10 mouse cellular contexts compared by ENCODE assay signal in genomic region chr11:83230966-83231365, GRCm38 (mm10). TPM values are rescaled to one million over a fixed set of nuclear protein-coding genes. Genes with fewer than 3 reads are reported as not detected.
DNase-seq lines count a peak whose midpoint lies in the region; TF ChIP-seq lines count a peak whose summit lies in the region.
"Had no signal": no experiment of that assay in that cellular context is flagged by ENCODE, and none has a peak within 500 bp of the region (broad histone marks: within the 10 kb centered on the region; RNA-seq: fewer than 3 reads in every experiment).

No protein-coding gene starts in this region.

- intact Hi-C loops in gastrocnemius, postnatal 36 days (cut with DNase I): no loop called here

- H3K27ac ChIP-seq in layer of hippocampus, adult 2 months: no peak overlapping the region
- H3K27ac ChIP-seq: hindbrain, embryonic 14.5 days; lung, embryonic 15.5 days had no signal

- TF ChIP-seq CTCF in layer of hippocampus, adult 2 months (conservative IDR thresholded peaks at IDR 0.05): peak; percentile 67

- peak; percentile 11 for DNase-seq in adrenal gland, postnatal 14 days
- DNase-seq in adrenal gland, adult 8-10 months: no peak
- no peak for DNase-seq in layer of hippocampus, adult 2 months (ENCODE audit: low spot score in 2 of 2)
- no peak for DNase-seq in layer of hippocampus, adult 8-10 months (ENCODE audit: low spot score in 2 of 2)
- DNase-seq in brain, adult 2 months (ENCODE audit: low read depth, low spot score): peak; percentile 6
- DNase-seq in naive thymus-derived CD4-positive, alpha-beta T cell, adult 2 months (ENCODE audit: low read depth): peak; percentile 71
- no peak for DNase-seq in gastrocnemius, postnatal 36 days
- DNase-seq in MN1 (ENCODE audit: low spot score): no peak

- H3K4me3 ChIP-seq in layer of hippocampus, adult 2 months: no peak overlapping the region
- H3K4me3 ChIP-seq: lung, embryonic 15.5 days had no signal

RNA-seq across cellular contexts. Expression of gene Slfn3, which starts 39.8 kb away (rescaled TPM):
- total RNA-seq in adrenal gland, postnatal 14 days (2021): 3.8 and 4.2 TPM in 2 replicates
- total RNA-seq in adrenal gland, adult 8-10 months (2022): 1 to 10 TPM; 2.5 to 4.0 (median 3.5) TPM
- total RNA-seq in layer of hippocampus, adult 2 months (2021): under 1 TPM; 0.32 to 0.41 TPM
- under 1 TPM; 0.20 to 0.58 (median 0.46) TPM for total RNA-seq in layer of hippocampus, adult 8-10 months (2022)
- total RNA-seq in gastrocnemius, postnatal 36 days (2021): under 1 TPM; 0.91 to 0.92 TPM

RNA-seq across cellular contexts. Expression of gene Slfn14, which starts 55.6 kb away (rescaled TPM):
- 0.41 and 2.7 TPM in 2 replicates for total RNA-seq in adrenal gland, postnatal 14 days (2021)
- not detected for total RNA-seq in adrenal gland, adult 8-10 months (2022)
- total RNA-seq in layer of hippocampus, adult 2 months (2021): not detected
- under 1 TPM in 1 of 4 experiments, not detected in 3; 0.09 TPM for total RNA-seq in layer of hippocampus, adult 8-10 months (2022)
- not detected for total RNA-seq in gastrocnemius, postnatal 36 days (2021)

RNA-seq across cellular contexts. Expression of gene Slfn4, which starts 56.0 kb away (rescaled TPM):
- 0.22 and 0.30 TPM in 2 replicates for total RNA-seq in adrenal gland, postnatal 14 days (2021)
- total RNA-seq in adrenal gland, adult 8-10 months (2022): under 1 TPM; 0.15 to 0.30 (median 0.23) TPM
- total RNA-seq in layer of hippocampus, adult 2 months (2021): not detected
- total RNA-seq in layer of hippocampus, adult 8-10 months (2022): under 1 TPM in 2 of 4 experiments, not detected in 2; 0.09 to 0.11 TPM
- not detected for total RNA-seq in gastrocnemius, postnatal 36 days (2021)

Comparison
In these comparisons a context has a peak if more than half of its experiments do, and no peak if none do; other contexts are left out.
1. DNase-seq: peak in adrenal gland, postnatal 14 days (single experiment), brain, adult 2 months (single experiment) and naive thymus-derived CD4-positive, alpha-beta T cell, adult 2 months (single experiment); none in adrenal gland, adult 8-10 months (single experiment), layer of hippocampus, adult 2 months (0 of 2), layer of hippocampus, adult 8-10 months (0 of 2), gastrocnemius, postnatal 36 days (0 of 2) and MN1 (single experiment).